Mouse (Mus musculus) thymus, adult 18-20 months (tissue): Measurements from ENCODE around the gene Rapgef3.

ENCODE experiments used
- DNase-seq, 2 experiments: peaks; one replicate each; pipeline ENCODE4 v3.0.0; 2022; ENCODE audit warnings: mixed read lengths in 2 of 2

Rapgef3 gene

GRCm38 (mm10) chr15:97793386-97794153 lies 25.8 kb upstream of the Rapgef3 start:
- no peak for DNase-seq

GRCm38 (mm10) chr15:97791126-97791700 lies 23.4 kb upstream of the Rapgef3 start:
- DNase-seq = no peak

GRCm38 (mm10) chr15:97789761-97790505 lies 22.2 kb upstream of the Rapgef3 start:
- no peak for DNase-seq

GRCm38 (mm10) chr15:97788821-97789220 lies 21.0 kb upstream of the Rapgef3 start:
- no peak for DNase-seq

GRCm38 (mm10) chr15:97787799-97788667 lies 20.3 kb upstream of the Rapgef3 start:
- DNase-seq = no peak

- no peak for DNase-seq
These were observed 19.5 kb upstream of the Rapgef3 start for GRCm38 (mm10) chr15:97787148-97787798.

GRCm38 (mm10) chr15:97786412-97787112 lies 18.8 kb upstream of the Rapgef3 start:
- DNase-seq = no peak

GRCm38 (mm10) chr15:97785731-97786411 lies 18.1 kb upstream of the Rapgef3 start:
- no peak for DNase-seq

GRCm38 (mm10) chr15:97784561-97785161 lies 16.9 kb upstream of the Rapgef3 start:
- DNase-seq = no peak

- DNase-seq = peak; percentile 80 to 84
These were observed 16.4 kb upstream of the Rapgef3 start for GRCm38 (mm10) chr15:97784092-97784559.

GRCm38 (mm10) chr15:97782749-97783105 lies 15.0 kb upstream of the Rapgef3 start:
- peak; percentile 73 to 77 for DNase-seq

GRCm38 (mm10) chr15:97781961-97782748 lies 14.4 kb upstream of the Rapgef3 start:
- no peak for DNase-seq

- no peak for DNase-seq
These were observed 12.8 kb upstream of the Rapgef3 start for GRCm38 (mm10) chr15:97780611-97781031.

- DNase-seq = no peak
These were observed 11.8 kb upstream of the Rapgef3 start for GRCm38 (mm10) chr15:97779576-97779975.

- DNase-seq = no peak
These were observed 10.7 kb upstream of the Rapgef3 start, which contains the start of gene Slc48a1 for GRCm38 (mm10) chr15:97778311-97779098. Slc48a1 (plus strand) TSS chr15:97778520.

GRCm38 (mm10) chr15:97776919-97777318 lies 9.1 kb upstream of the Rapgef3 start:
- no peak for DNase-seq

GRCm38 (mm10) chr15:97776514-97776913 lies 8.7 kb upstream of the Rapgef3 start:
- peak in 1 of 2 experiments; percentile 57 for DNase-seq

GRCm38 (mm10) chr15:97773961-97774370 lies 6.2 kb upstream of the Rapgef3 start:
- DNase-seq = no peak

- DNase-seq = no peak
These were observed 5.3 kb upstream of the Rapgef3 start for GRCm38 (mm10) chr15:97773108-97773507.
